Mouse (Mus musculus) kidney, postnatal 36 days (tissue): Measurements from ENCODE around the gene Acaca.
"Not testable (repeated sequence)": the region's sequence is repeated elsewhere in the genome, so short reads cannot be mapped to it uniquely, and the experiment has no call there.

ENCODE experiments used
- DNase-seq, 2 experiments: peaks; one replicate each; pipeline ENCODE4 v3.0.0; 2021 to 2022; ENCODE audit warnings: mixed read lengths in 2 of 2

Acaca gene

DNA sequence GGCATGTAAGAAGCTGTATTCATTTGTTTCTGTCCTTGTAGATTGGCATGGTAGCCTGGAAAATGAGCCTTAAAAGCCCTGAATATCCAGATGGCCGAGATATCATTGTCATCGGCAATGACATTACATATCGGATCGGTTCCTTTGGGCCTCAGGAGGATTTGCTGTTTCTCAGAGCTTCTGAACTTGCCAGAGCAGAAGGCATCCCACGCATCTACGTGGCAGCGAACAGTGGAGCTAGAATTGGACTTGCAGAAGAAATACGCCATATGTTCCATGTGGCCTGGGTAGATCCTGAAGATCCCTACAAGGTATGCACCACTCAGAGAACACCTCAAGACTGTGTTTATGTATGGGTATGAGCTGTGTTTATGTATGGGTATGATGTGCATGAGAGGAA is 208.8 kb downstream of the Acaca start:
- DNase-seq, result not testable (repeated sequence)

DNA sequence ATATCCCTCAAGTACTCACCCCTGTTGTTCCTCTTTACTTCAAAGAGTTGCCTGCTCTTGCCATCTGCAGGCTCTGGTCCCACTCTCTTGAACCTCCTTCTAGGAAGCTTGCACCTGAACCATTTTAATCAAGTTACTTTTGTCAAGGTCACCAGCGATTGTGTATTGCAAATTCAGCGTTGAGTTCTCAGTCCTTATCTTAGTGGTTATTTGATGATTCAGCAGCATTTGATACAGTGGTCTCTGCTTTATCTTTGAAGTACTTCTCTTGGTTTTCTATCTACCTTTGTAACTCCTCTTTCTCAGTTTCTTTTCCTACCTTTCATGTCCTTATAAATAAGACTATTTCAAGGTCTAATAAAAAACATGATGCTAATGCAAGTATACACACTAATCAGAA is 211.2 kb downstream of the Acaca start:
- DNase-seq, result no peak

DNA sequence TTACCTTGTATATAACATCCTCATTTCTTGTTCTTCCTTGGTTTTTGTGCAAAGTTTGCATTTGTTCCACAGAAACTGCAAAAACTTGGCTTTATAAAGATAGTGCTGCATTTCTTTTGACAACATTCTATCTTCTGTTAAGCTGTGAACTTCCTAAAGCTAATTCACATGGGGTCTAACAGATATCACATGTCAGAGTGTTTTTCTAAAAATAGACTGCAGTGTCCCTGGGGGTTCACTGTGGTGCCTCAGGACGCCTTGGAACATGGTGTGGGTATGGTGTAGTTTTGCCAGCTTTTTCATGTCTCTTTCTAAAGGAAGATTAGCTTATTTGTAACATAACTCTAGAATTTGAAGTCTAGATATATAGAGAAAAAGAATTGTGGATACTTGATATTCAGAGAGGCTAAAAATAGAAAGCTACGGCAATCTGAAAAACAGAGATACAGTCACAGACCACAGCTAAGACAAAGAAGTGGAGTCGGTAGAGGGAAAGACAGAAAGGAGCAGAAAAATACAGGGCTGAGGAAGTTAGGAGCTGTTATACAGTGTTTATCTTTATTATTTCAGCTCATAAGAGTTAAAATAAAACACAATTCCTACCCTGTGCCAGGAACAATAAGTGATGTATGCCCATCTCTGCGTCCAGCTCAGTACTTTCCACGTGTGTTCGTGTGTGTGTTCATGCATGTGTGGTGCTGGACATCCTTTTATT is 215.2 kb downstream of the Acaca start:
- DNase-seq, result no peak

DNA sequence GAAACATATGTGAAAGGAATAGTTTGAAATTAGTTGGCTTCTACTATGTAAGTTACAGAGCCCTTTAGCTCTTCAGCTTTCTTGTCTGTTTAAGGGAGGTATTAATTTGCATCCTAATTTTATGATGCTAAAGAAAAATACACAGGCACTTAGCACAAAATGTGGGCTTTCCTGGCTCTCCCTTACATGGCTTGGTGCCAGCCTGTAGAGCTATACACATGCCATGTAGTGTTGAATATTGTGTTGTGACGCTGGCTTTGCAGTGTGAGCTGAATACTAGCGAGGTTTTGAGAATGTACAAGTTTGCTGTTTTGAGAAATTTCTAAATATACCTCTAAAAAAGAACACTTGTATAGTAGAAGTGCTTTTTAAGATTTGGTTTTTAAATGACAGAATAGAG is 218.3 kb downstream of the Acaca start:
- no peak for DNase-seq

DNA sequence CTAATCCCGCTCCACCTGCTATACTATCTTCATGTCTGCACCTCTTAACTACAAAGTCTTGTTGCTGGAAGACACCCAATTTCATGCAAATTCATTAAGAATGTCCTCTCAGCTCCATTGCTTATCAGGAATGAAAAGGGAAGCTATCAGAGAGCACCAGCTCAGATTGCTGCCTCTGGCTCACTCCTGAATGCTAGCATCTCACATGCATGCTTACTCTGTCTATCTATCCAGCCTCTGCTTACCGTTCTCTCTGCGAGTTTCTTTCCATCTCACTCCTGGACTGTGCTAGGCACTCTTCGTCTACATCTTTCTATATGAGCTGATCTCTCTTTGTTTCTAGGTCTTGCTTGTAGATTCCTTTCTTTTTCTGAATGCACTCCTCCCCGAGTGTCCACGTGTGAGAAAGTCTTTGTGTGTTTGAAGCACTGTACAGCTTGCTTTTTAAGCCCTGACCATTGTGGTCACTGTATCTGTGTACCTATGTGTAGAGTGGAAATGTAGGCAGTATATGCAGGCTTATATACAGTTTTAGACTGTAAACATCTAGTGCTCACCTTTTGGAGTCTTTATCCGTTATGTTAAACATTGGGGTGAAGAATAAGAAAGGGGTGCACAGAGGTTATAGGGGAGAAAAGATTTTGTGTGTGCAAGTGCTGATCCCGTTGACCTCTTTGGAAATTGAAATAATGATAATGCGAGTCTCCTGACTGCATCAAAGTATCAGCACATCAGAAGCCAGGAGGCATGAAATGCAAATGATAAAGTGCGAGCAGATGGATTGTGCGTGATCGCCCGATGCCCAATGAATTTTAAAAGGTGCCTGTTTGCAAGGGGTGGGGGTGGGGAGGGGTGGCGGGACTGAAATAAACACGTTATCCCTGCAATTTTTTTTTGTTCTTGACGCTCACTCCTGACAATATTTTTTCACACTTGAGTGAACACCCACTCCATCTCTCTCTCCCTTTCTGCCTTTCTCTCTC is 219.7 kb downstream of the Acaca start:
- DNase-seq, result no peak

DNA sequence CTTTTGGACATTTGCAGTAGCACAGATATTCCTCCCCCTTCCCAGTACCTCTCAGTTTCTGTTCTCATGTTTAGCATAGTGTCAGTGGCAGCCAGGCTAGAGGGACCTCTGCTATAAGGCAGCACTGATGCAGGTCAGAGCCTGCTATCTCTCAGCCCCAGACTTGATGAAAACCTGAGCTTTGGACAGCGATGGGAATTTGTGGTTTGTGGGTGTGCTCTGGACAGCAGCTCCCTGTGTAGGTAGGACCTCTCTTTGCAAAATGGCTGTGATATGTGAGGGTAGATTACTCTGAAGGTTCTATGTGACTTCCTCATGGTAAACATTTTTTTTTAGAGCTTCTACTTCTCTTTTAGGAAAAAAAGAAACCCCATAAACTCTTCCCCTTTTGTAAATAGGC is 221.7 kb downstream of the Acaca start:
- no peak for DNase-seq

DNA sequence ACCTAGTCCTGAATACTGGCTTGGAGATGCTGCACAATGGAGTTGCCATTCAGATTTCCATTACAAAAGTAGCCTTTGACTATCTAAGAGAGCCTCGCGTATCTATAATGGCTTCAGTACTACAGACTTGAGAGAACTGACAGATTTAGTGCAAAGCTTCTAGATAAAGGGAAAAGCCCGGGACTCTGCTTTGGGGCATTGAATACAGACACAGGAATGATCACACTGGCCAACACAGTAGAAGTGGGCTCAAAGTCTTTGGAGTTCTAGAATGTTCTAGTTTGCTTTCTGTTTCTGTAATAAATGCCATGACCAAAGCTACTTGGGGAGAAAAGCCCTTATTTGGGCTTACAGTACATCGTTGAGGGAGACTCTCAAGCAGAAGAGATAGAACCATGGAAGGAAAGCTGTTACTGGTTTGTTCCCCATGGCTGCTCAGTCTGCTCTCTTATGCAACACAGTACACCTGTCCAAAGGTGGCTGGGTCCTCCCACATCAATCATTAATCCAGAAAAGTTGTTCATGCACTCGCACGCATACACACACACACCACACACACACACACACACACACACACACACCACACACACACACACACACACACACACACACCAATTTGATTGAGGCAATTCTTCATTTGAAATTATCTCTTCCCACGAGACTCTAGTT is 223.7 kb downstream of the Acaca start:
- peak; percentile 67 to 80 for DNase-seq

DNA sequence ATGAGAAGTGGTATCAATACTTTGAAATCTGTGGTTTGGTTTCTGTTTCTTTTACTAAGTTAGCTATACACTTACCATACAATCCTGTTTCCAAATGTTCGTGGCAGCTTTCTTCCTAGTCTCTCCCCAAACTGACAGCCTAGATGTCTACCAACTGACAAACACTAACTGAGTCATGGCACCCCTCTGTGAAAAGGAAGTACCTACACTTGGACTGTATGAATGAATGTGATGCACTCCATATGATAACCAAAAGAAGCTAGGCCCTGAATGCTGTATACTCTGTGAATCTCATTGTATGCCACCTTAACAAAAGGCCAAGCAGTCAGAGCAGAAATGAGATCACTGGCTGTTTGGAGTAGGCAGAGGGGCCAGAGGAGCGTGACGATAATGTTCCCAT is 227.8 kb downstream of the Acaca start:
- no peak for DNase-seq

DNA sequence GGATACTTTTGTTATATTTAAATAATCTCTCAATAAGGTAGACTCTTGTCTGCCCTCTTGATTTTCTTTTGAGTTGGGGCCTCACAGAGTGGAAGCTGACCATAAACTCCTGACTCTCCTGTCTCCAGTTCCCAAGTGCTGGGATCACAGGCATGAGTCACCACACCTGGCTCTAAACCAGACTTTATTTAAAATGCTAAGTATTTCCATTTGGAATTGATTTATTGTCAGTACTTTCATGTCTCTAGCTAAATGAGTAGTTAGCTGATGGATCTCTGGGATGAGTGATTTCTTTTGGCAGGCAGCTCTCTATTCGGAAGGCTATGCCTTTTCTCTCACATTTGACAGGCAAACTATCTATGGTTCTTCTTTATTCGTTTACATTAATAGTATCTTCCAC is 228.3 kb downstream of the Acaca start:
- no peak for DNase-seq

DNA sequence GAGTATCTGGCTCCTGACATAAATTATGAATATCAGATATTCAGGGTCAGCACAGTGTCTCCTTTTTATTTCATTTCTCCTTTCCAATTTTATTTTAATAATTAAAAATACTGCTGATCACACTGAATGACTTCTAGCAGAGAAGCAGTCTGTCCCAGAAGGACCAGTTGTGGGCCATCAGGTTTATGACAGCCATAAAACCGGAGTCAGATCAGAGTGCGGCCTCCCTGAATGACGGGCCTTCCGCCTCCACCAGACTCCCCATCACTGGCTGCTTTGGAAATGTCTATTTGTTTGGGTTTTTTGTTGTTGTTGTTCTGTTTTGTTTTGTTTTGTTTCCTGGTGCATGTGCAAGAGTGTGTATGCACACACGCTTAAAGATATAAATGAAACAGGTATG is 232.1 kb downstream of the Acaca start:
- peak; percentile 43 to 48 for DNase-seq

DNA sequence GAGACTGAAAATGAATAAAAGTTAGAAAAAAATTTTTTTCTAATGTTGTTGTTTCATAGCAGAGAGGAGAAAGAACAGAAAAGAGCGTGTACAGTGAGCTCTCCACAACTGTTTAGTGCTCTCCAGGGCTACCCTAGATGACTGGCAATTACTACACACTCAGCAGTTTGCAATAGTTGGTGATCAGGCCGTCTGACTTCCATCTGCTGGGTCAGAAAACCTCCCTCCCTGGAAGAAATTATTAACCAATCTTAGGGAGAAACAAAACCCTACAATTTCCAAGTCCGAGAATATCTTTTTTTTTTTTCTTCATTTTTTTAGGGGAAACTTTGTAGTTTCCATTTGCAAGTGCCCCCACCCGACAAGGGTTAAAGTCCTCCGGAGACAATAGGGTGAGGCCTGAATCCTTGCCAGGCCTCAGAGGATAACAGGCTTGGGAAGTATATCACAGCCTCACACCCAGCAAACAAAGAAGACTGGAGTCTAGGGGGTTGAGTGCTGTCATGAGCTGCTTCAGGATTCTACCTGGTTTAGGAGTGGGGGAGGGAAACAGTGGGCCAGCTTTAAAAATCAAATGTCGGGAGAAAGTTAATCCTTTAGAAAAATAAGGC is 233.3 kb downstream of the Acaca start:
- peak; percentile 56 to 71 for DNase-seq

DNA sequence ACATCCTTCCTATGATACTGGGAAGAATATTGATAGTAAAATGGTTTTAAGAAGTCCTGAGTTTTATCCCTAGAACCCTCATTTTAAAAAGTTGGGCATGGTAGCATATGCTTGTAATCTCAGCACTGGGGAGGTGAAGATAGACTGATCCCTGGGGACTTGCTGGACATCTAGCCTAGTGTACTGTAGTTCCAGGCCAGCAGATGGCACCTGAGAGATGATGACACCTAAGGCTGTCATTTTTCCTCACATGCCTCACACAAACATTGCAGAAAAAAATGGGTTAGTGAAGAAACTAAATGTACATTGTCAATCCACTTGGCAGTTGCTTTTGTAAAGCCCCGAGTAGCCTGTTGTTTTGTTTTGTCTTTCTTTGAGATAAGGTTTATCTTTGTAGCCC is 235.8 kb downstream of the Acaca start:
- peak in 1 of 2 experiments; percentile 48 for DNase-seq

DNA sequence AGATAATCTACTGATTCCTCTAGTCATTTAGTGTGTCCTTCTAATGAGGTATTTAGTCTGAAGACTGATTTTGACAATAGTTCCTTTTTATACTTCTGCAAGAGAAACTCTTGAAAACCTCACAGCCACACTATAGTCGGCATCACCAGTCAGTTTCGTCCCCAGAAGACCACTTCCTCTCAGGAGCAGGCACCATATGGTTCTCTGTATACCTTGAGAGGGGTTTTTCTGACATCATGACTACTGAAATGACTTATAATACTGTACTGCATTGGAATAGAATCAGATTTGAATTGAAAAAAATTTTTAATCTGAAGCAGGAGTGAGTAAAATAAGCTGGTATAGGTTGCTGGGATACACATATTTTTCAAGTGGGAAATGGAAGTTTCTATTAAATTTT is 239.4 kb downstream of the Acaca start:
- DNase-seq, result no peak

DNA sequence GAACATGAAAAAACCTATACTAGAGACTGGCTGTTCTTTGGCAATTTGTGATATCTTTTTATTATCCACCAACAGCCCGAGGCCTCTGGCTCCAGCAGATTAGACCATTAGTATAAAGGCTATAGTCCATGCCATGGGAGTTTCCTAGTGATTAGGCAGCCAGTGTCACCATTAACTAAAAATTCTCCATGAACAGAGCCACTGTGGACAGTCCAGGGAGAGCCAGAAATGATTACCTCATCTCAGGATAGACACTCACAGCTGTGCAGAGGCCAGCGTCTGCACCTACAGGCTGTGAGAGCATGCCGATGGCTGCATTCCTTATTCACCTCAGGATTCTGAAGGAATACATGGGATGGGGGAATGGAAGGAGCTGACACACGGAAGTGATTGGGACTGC is 243.7 kb downstream of the Acaca start:
- no peak for DNase-seq

DNA sequence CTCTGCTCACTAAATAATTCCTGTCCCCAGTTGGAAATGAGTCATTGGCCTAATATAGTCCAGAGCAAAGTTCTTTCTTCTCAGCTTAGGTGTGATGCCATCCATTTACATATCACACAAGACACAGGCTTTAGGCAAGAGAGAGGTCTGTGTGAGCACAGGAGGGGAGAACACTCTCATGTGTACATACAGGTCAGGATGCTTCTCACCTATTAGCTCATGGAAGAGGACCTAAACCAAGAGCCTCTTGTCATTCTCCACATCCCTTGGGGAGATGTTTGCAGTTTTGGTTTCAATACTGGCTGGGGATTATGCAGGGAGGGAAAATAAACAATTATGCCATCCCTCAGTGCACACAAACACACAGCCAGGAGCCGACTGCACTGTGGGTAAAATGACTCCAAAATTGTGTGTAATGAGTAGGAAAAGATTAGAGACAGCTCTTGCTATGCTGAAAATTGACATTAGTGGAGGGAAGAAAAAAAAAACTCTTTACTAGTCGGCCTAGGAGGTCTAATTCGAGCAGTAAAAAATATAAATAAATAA is 246.6 kb downstream of the Acaca start:
- no peak for DNase-seq

DNA sequence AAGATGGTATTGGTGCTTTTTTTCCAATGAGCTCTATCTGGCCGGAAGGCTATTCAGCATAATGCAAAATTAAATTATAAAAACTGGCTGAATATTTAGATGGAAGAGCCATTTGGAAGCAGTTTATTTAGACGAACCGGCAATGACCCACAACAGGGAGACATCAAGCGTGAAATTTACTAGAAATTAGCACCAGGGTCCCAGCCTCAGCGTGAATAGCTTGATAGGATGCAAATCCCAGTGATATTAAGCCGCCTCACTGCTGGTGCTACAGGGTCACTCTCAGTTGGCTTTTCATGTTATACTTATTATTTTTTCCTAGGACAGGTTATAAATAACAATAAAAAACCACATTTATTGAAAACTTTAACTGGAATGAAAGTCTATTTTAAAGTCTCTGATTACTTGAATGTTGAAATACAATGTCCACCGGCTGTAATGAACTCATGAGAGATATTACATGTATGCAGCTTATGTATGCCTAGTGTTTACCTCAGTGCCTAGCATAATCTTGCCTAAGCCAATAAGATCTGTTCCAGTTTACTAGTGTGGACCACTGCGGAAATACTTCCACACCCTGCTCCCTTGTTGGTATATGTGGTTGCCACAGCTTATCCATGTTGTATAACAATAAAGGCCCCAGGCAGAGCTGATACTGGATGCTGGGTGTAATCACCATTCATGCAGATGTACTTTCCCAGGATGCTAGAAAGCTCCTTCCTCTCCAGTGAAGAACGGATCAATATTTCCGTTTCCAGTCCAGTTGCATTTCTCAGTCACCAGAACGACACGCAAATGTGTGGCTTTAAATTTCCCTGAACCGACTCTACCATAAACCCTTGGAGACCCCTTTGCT is 247.3 kb downstream of the Acaca start:
- DNase-seq, result no peak

DNA sequence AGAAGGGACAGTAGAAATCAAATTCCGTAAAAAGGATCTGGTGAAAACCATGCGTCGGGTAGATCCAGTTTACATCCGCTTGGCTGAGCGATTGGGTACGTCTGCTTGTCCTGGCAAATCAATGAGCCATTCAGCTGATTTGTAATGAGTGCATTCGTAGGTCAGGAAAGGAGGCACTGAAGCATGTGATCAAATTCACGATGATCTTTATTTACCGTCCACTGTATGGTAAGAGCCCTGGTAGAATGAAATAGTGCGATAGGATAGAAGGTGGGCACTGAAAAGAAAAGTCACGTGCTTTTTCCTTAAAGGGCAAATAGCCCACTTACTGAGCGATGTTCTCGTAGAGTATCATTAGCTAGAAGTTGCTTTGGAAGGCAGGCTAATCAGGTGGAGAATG is 253.0 kb downstream of the Acaca start:
- no peak for DNase-seq

DNA sequence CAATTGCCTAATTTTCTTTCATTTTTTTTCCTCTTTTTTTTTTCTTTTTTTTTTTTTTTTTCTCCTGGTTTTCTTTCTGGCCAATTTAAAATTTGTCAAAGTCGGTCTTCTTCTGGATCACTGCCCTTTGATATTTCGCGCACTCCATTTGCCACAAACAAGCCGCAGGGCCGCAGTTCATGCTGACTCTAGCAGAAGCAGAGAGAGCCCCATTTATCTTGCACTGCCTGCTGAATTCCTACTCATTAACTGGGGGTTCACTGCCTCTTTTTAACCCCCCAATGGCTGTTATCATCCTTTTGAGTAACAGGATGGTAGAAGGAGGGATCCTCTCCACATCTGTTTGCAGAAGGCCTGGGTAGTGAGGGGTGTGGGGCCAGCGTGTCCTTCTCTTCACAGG is 254.4 kb downstream of the Acaca start:
- DNase-seq, result peak in 1 of 2 experiments; percentile 8

DNA sequence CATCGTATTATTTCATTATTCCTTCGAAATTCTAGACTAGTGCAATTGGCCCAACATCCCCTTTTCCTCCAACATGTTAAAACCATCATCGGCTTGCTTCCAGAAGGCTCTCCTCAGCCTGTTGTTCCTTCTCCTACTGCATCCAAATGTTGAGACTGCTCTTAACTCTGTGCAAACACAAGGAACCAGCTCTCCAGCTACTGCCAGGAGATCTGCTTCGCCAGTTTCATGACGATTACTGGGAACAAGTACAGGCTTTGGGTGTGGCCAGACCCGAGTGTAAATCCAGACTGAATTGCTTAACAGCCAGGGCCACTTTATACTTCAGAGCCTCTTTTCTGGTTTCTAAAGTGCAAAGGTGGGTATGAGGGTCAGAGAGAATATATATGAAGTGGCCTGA is 259.9 kb downstream of the Acaca start:
- DNase-seq, result no peak

DNA sequence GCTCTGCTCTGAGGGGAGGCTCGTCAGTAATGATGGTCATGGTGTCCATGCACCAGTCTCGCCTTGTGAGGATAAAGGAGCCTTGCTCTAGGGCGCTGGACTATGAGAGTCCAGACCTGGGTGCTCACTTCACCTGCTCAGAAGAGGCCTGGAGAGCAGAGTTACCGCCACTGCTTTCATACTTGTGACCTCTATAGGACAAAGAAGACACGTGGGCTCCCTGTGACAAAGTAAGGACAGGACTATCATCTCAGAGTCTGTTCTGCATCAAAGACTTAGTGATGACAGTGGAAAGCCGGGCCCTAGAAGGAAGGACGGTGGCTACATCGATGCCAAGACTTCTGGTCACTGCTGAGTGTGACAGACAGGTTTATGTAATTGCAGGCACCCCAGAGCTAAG is 261.7 kb downstream of the Acaca start:
- DNase-seq, result no peak

DNA sequence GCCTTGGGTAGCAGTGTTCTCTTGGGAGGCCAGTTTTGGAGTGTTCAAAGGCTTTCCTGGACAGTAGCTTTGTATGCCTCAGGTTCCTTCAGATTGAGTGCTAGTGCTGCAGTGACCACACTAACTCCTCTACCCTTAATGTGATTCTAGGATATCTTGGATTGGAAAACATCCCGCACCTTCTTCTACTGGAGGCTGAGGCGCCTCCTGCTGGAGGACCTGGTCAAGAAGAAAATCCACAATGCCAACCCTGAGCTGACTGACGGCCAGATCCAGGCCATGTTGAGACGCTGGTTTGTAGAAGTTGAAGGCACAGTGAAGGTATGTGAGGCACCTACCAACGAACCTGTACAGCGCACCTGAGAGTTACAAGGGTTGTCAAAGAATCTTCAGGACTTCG is 262.6 kb downstream of the Acaca start:
- peak in 1 of 2 experiments; percentile 38 for DNase-seq

DNA sequence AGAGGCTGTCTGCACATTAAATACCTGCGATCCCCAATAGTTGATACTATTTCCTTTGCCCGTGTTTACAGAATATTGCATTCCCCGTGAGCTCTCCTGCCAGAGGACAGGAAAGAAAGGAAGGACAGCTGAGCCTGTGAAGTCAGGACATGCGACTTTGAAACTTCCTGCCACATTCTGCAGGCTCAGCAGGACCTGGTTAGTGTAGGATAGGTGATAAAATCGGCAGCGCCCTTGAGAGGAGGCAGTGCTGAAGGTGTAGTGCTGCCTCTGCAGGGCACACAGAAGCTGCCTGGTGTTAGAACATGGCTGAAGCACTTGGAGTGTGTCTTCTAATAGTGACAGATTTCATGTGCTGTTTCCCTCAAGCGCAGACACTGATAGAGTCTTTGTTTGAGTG is 264.1 kb downstream of the Acaca start:
- no peak for DNase-seq
